Mouse (Mus musculus) inflammation-experienced regulatory T-cells, adult 16 weeks (primary cell): ENCODE measurements around the gene Ptprr. TPM values are rescaled to one million over a fixed set of nuclear protein-coding genes. Genes with fewer than 3 reads are reported as not detected.

ENCODE experiments used
- polyA plus RNA-seq: library from polyadenylated mRNA; unstranded; fragments of 100-300 nt; shearing (Covaris generic); gene quantifications from one replicate; pipeline ENCODE4 v1.2.1, GENCODE M21; 2017

Ptprr gene
- not detected for polyA plus RNA-seq

DNA sequence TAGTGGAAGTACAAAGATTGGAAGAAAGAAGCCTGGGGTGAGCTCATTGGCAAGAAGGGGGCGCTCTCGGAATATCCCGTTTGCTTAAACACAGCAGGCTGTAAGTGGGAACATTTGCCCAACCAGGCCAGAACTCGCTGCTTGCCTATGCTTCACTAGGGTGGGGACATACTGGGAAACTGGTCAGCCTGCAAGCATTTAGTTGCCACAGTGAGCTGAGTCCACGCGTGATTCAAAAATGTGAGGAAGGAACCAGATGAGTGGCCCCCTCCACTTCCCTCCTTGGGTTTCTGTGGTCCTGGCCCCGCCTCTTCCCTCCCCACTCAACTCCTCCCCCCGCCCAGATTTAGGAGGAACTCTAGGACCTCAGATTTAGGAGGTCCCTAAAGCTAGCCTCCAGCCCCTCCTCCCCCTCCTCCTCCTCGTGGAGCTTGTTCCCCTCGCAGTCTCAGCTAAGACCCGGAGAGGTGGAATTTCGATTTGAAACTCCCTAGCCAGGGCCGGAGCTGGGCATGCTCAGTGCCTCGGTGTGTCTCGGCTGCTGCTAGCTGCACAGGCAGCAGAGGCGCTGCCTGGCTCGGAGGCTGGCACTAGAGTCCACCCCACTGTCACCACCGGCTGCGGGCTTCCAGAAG lies at the start of gene Ptprr:
Gene Ptprr (plus strand): TSS at position 369 of the 635 bp plus-strand sequence.

DNA sequence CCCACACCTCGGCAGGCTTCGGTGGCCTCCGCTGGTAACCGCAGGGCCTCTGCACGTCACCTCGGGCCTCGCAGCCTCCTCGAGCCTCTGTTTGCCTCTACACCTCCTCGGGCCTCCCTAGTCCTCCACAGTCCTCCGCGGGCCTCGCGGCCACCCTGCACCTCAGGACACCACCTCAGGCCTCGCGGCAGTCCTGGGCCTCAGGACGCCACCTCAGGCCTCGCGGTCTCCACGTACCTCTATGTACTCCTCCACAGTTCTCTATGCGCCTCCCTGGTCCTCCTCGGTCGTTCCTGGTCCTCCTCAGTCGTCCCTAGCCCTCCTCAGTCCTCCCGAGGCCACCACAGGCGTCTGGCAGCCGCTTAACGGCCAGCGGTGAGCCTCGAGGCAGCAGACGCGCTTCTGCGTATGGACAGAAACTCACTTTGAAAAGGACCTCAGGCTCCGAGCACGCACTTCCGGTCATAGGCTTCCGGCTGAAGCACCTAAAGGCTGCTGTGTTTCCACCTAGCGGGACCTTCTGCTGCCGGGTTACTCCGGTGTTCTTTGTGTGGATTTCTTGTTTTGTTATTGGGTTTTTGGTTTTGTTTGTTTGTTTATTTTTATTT lies 96.0 kb downstream of the Ptprr start, which contains the start of gene 4933416C03Rik:
Gene 4933416C03Rik (minus strand): TSS at position 51 of the 608 bp plus-strand sequence.

DNA sequence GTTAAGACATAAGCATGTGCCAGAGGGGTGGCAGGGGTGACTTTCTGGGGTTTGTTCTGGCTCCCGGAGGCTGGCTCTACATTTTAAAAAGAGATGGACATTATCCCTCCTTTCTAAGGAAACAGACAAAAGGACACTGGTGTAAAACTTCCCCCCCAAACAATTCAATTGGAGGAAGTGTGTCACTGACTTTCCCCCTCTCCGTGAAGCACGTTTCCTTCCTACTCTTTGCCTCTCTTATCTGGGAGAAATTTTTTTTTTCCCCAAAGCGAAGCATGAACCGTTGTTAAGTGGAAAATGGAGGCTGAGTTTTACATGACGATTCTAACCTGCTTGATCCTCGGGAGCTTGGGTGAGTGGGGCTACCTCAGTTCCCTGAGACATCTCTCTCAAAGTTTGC lies 257.3 kb downstream of the Ptprr start, which contains the start of gene Ptprb:
Gene Ptprb (plus strand): TSS at position 244 of the 400 bp plus-strand sequence.

Other genes starting within 250 kb of the Ptprr start
- gene Tspan8, start 201.4 kb upstream of the Ptprr start, polyA plus RNA-seq = not detected
- gene 4933416C03Rik, start 95.7 kb downstream of the Ptprr start, polyA plus RNA-seq = not detected